Mouse (Mus musculus) brown adipose tissue, adult 24 weeks (tissue): ENCODE data around the gene Wnt1. TPM values are rescaled to one million over a fixed set of nuclear protein-coding genes. Genes with fewer than 3 reads are reported as not detected.
"Not testable (repeated sequence)": the region's sequence is repeated elsewhere in the genome, so short reads cannot be mapped to it uniquely, and the experiment has no call there.

Experiments
- H3K27ac ChIP-seq: fragments of 200-500 bp; replicated peaks from 2 replicates; pipeline ENCODE4 v1.5.1; 2012; ENCODE audit warnings: low read depth, mild to moderate bottlenecking, low read length
- H3K4me1 ChIP-seq: fragments of 200-500 bp; 2 replicates; pipeline ENCODE4 v1.6.1; 2012; ENCODE audit warnings: low read length, mixed read lengths; ENCODE audit not compliant: control insufficient read depth, insufficient read depth, insufficient read length
- H3K4me3 ChIP-seq: fragments of 200-500 bp; 2 replicates; pipeline ENCODE4 v1.5.1; 2012; ENCODE audit warnings: low read depth, mild to moderate bottlenecking, low read length, moderate library complexity; ENCODE audit not compliant: insufficient read depth
- polyA plus RNA-seq: library from polyadenylated mRNA; stranded (reverse); fragments of >200 nt; gene quantifications from 2 replicates; pipeline ENCODE4 v1.2.4, GENCODE M21; 2012; ENCODE audit not compliant: missing spikeins, insufficient read depth, insufficient read length

Wnt1 gene
- not detected in 2 replicates for polyA plus RNA-seq

DNA sequence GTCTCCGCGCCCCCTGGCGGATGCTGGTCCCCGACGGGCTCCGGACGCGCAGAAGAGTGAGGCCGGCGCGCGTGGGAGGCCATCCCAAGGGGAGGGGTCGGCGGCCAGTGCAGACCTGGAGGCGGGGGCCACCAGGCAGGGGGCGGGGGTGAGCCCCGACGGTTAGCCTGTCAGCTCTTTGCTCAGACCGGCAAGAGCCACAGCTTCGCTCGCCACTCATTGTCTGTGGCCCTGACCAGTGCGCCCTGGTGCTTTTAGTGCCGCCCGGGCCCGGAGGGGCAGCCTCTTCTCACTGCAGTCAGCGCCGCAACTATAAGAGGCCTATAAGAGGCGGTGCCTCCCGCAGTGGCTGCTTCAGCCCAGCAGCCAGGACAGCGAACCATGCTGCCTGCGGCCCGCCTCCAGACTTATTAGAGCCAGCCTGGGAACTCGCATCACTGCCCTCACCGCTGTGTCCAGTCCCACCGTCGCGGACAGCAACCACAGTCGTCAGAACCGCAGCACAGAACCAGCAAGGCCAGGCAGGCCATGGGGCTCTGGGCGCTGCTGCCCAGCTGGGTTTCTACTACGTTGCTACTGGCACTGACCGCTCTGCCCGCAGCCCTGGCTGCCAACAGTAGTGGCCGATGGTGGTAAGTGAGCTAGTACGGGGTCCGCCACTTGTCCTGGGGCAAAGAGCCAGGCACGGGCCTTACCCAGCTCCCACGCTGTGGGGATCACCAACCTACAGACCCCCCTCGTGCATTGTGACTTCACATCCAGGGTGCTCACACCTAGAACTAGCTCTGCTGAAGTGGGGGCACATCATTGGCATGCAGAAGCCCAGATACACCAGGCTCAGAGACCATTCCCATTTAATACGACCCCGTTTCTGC, at the start of gene Wnt1:
Gene Wnt1, plus strand, starts transcription at position 197 of the 875 bp plus-strand sequence.
- Histone ChIP-seq H3K4me3 (peak within 1 kb of the TSS; percentile 33), H3K4me1 (peaks cover 7% of the 10 kb centered on the region), H3K27ac (no peak within 1 kb of the TSS)

DNA sequence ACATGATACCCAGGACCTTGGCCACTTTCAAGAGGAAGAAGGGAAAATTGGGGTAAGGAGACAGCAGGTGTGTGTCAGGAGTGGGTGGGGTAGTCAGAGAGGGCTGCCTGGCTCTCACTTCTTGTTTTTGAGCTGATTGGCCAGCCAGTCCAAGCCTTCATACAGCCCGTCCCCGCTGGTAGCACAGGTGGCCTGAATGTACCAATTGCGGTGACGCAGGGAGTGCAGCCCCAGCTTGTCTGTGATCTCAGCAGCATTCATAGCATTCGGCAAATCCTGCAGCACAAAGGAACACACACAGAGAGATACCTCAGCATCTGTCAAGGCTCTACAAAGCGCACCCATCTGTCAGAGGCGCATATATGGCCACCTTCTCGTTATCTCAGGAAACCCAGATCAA, 49.4 kb upstream of the Wnt1 start:
- Histone ChIP-seq H3K4me1 (no peaks in the 10 kb centered on the region), H3K27ac (no peak overlapping the region), H3K4me3 (no peak overlapping the region)

- H3K4me1 ChIP-seq = no peaks in the 10 kb centered on the region
- no peak overlapping the region for H3K27ac ChIP-seq
- no peak overlapping the region for H3K4me3 ChIP-seq
These were observed 46.8 kb upstream of the Wnt1 start for GRCm38 (mm10) chr15:98742766-98743428.

- not testable (repeated sequence) for H3K4me1 ChIP-seq, H3K27ac ChIP-seq, H3K4me3 ChIP-seq
These were observed 45.8 kb upstream of the Wnt1 start for GRCm38 (mm10) chr15:98743863-98744262.

- H3K4me1 ChIP-seq = no peaks in the 10 kb centered on the region
- H3K27ac ChIP-seq = no peak overlapping the region
- H3K4me3 ChIP-seq = no peak overlapping the region
These were observed 43.2 kb upstream of the Wnt1 start for GRCm38 (mm10) chr15:98746344-98746965.

DNA sequence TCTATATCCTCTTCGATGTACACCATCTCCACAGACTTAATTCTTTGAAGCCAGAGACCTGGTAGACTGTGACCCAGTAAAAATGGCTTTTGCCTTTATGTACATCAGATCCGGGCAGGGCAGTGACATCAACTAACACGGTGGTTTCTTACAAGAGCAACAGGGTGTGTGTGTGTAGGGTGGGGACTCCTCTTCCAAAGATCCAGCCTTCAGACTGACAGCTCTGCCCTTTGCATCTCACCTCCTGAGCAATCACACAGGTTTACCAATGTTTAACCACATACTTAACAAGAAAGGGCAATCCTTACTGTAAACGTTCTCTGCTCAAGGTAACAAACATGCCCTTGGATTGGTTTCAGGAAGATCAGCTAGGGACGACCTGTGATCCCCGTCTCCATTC, 42.4 kb upstream of the Wnt1 start:
- H3K4me1 ChIP-seq = no peaks in the 10 kb centered on the region
- no peak overlapping the region for H3K27ac ChIP-seq
- H3K4me3 ChIP-seq = no peak overlapping the region

DNA sequence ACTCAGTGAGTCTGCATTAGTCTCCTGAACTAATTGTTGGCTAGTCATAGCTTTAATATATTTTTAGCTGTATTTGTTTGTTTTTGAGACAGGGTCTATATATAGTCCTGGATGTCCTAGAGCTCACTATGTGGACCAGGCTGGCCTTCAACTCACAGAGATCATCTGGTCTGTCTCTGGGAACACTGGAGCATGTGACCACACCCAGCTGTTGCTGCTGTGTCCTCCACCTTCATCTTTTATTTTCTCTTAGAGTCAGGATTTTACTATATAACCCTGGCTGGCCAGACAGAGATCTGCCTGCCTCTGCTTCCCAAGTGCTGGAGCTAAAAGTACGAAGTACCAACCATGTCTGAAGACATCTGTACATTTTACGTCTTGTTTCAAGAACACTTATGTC, 40.6 kb upstream of the Wnt1 start:
- Histone ChIP-seq H3K4me3 (no peak overlapping the region), H3K27ac (no peak overlapping the region), H3K4me1 (no peaks in the 10 kb centered on the region)

- no peak overlapping the region for H3K27ac ChIP-seq
- H3K4me1 ChIP-seq = no peaks in the 10 kb centered on the region
- H3K4me3 ChIP-seq = no peak overlapping the region
These were observed 36.6 kb upstream of the Wnt1 start for GRCm38 (mm10) chr15:98753021-98753423.

DNA sequence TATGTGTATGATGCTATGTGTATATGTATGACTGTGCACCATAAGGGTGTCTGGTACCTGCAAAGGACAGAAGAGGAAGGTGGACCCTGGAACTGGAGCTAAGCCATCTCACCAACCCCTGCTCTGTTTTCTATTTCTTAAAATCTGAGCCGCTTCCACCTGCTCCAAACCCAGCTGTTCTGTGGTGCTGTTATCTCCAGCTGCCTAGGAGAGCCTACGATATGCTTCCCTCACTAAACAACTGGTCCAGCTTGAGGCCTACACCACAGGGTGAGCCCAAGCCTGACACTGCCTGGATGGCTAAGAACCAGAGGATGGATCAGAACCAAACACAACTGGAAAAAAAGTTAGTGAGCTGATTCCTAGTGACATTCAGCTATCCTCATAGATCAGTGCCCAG, 35.5 kb upstream of the Wnt1 start:
- H3K4me3 ChIP-seq = no peak overlapping the region
- H3K4me1 ChIP-seq = no peaks in the 10 kb centered on the region
- no peak overlapping the region for H3K27ac ChIP-seq

DNA sequence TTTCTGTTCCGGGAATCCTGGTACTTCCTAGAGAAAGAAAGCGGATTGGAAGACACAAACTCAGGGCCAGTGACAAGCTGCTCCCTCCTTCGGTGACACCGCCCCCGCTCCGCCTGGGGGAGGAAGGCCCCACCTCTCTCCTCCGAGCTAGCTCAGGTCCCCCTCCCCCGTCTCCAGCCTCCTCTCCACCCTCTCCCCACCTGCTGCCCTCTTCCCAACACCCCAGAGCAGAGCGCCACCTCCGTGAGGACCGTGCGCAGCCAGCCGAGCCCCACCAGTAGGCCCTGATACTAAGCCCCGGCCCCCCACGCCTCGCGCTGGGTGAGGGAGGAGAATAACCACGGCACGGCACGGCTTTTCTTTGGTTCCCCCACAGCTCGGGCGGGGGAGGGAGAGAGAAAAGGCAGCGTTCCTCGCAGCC, 27.4 kb upstream of the Wnt1 start:
- Histone ChIP-seq H3K27ac (no peak overlapping the region), H3K4me3 (peak overlapping the region; percentile 96)

GRCm38 (mm10) chr15:98762670-98763529, 26.8 kb upstream of the Wnt1 start, which contains the start of gene Arf3:
Arf3 (minus strand) TSS chr15:98763214.
- H3K27ac ChIP-seq = no peak within 1 kb of the TSS; the same call in 1 of the 2 replicates
- H3K4me3 ChIP-seq = peak within 1 kb of the TSS; percentile 96
- 0 out of 2 replicates have a peak, but pooled peaks cover 2% of the 10 kb centered on the region for H3K4me1 ChIP-seq

More for the DNA sequence above, 27.4 kb upstream of the Wnt1 start:
- 0 out of 2 replicates have a peak, but pooled peaks cover 2% of the 10 kb centered on the region for H3K4me1 ChIP-seq

- Histone ChIP-seq H3K27ac (no peak overlapping the region), H3K4me3 (no peak overlapping the region), H3K4me1 (0 out of 2 replicates have a peak, but pooled peaks cover 2% of the 10 kb centered on the region)
These were observed 23.7 kb upstream of the Wnt1 start for GRCm38 (mm10) chr15:98765929-98766328.

DNA sequence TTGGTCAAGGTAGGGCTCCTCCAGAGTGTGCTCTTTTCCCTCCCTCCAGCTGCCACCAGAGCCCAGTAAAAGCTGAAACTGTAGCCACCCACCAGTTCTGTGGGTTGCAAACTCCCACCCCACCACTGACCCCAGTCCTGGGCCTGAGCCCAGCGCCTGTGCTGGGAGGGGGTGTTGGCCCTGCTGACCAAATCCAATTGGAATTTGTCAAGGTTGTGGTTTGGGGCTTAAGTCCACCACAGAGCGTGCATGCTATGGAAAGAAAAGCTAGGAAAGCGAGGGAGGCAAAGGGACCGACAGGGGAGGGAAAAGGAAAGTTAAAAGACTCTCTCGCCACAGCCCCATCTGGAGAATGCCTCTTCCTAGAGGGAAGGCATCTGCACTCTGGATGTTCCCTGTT, 21.4 kb upstream of the Wnt1 start:
- Histone ChIP-seq H3K4me1 (no peaks in the 10 kb centered on the region), H3K27ac (no peak overlapping the region), H3K4me3 (no peak overlapping the region)

DNA sequence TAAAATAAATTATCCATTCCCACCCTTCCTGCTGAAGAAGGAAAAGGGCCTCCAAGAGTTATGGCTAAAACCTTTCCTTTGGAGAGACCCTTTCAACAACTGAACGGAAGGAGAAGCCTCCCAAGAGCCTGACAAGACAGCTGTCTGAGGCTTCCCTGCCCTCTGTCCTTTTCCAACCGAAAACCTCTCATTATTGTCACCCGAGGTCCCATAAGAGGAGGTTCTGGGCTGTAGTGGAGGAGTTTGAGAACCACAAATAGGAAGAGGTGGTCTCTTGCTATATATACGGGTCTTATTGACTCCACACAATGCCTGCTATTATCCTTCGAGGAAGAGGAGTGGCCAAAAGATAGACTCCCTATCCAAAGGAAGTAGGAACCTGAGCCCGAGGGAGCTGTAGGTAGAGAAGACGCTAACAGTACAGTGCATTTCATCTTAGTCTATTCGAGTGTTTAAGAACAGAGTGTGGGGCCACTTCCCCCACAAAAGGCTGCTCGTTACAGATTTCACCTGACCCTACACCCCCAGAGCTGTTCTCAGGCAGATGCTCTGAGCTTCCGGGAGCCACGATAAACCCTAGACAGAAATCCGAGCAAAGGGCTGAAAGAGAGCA, 17.7 kb upstream of the Wnt1 start:
- H3K27ac ChIP-seq = no peak overlapping the region
- no peaks in the 10 kb centered on the region for H3K4me1 ChIP-seq
- peak overlapping the region; percentile 48 for H3K4me3 ChIP-seq
